Mouse (Mus musculus) embryonic facial prominence, embryonic 11.5 days (tissue): ENCODE data around the gene Maats1. TPM values are rescaled to one million over a fixed set of nuclear protein-coding genes. Genes with fewer than 3 reads are reported as not detected.

Experiments
- ATAC-seq: fragments of 200-750 bp; cut with Nextera tagmentation; replicated peaks from 2 replicates; pipeline ENCODE4 v1.8.0; 2017; ENCODE audit warnings: low read depth; ENCODE audit not compliant: insufficient number of reproducible peaks, low FRiP score, low TSS enrichment
- DNase-seq: peaks from one replicate; pipeline ENCODE4 v3.0.0-alpha.2; 2015; ENCODE audit warnings: low spot score
- H3K27ac ChIP-seq: fragments of 300-500 bp; sonication (generic); replicated peaks from 2 replicates; pipeline ENCODE4 v1.5.1; 2014; ENCODE audit warnings: mild to moderate bottlenecking, low read depth, low read length, control low read depth
- H3K27me3 ChIP-seq: fragments of 300-500 bp; sonication (generic); 2 replicates; pipeline ENCODE4 v1.6.1; 2014; ENCODE audit warnings: mild to moderate bottlenecking, low read length, moderate library complexity, mixed read lengths; ENCODE audit not compliant: control insufficient read depth, insufficient read depth
- H3K36me3 ChIP-seq: fragments of 300-500 bp; sonication (generic); replicated peaks from 2 replicates; pipeline ENCODE4 v1.6.1; 2014; ENCODE audit warnings: low read depth, mild to moderate bottlenecking, low read length, moderate library complexity, mixed read lengths; ENCODE audit not compliant: control insufficient read depth, insufficient read depth
- H3K4me1 ChIP-seq: fragments of 300-500 bp; sonication (generic); 2 replicates; pipeline ENCODE4 v1.6.1; 2014; ENCODE audit warnings: low read length, mixed read lengths; ENCODE audit not compliant: control insufficient read depth, insufficient read depth
- H3K4me2 ChIP-seq: fragments of 300-500 bp; sonication (generic); 2 replicates; pipeline ENCODE4 v1.6.1; 2014; ENCODE audit warnings: low read depth, mild to moderate bottlenecking, control low read depth, low read length, moderate library complexity
- H3K4me3 ChIP-seq: fragments of 300-500 bp; sonication (generic); 2 replicates; pipeline ENCODE4 v1.5.1; 2014; ENCODE audit warnings: low read depth, low read length, control low read depth
- H3K9ac ChIP-seq: fragments of 300-500 bp; sonication (generic); replicated peaks from 2 replicates; pipeline ENCODE4 v1.6.1; 2014; ENCODE audit warnings: mild to moderate bottlenecking, control low read depth, low read length
- H3K9me3 ChIP-seq: fragments of 300-500 bp; sonication (generic); replicated peaks from 2 replicates; pipeline ENCODE4 v1.6.1; 2016; ENCODE audit warnings: mild to moderate bottlenecking, low read length, inconsistent platforms, mixed read lengths; ENCODE audit not compliant: control insufficient read depth
- WGBS: fragments of 180-500 bp; shearing (Covaris S2); extraction: QIAGEN DNeasy Blood & Tissue Kit; methylation state at CpG from one replicate; pipeline ENCODE4 v1.1.7; 2014; 5-methylcytosine and 5-hydroxymethylcytosine counted together
- polyA plus RNA-seq: library from polyadenylated mRNA; unstranded; fragments of >200 nt; fragmentation: Nextera tagmentation; extraction: Ambion mirVana; gene quantifications from 2 replicates; pipeline ENCODE4 v1.2.1, GENCODE M21; 2014

Gene Maats1
- polyA plus RNA-seq, 1 experiment from 2014 or later = 0.13 TPM

- H3K4me1 ChIP-seq = no peaks in the 10 kb centered on the region
- ATAC-seq = no peak
- H3K9me3 ChIP-seq = no peaks in the 10 kb centered on the region
- H3K4me2 ChIP-seq = no peak overlapping the region
- WGBS = 58% methylated on average over 5 of the region's 5 CpGs
- H3K27ac ChIP-seq = no peak overlapping the region
- no peaks in the 10 kb centered on the region for H3K27me3 ChIP-seq
- H3K9ac ChIP-seq = no peak overlapping the region
- H3K36me3 ChIP-seq = no peaks in the 10 kb centered on the region
- DNase-seq = no peak
- H3K4me3 ChIP-seq = no peak overlapping the region
Observed at GRCm38 (mm10) chr16:38295349-38295930, 46.5 kb downstream of the Maats1 start.

GRCm38 (mm10) chr16:38294685-38295348 lies 47.1 kb downstream of the Maats1 start, which contains the start of gene Nr1i2:
Nr1i2 (minus strand) TSS chr16:38294824.
- 66% methylated on average over 7 of the region's 7 CpGs for whole genome bisulfite sequencing
- ATAC-seq (no peak), DNase-seq (no peak)
- Histone ChIP-seq H3K27ac (no peak within 1 kb of the TSS), H3K27me3 (no peaks in the 10 kb centered on the region), H3K9ac (no peak within 1 kb of the TSS), H3K4me2 (no peak within 1 kb of the TSS), H3K36me3 (no peaks in the 10 kb centered on the region), H3K4me1 (no peaks in the 10 kb centered on the region), H3K4me3 (no peak within 1 kb of the TSS), H3K9me3 (no peaks in the 10 kb centered on the region)

GRCm38 (mm10) chr16:38290151-38290550 lies 51.8 kb downstream of the Maats1 start:
- no peak overlapping the region for H3K4me3 ChIP-seq
- no peaks in the 10 kb centered on the region for H3K4me1 ChIP-seq
- no peak for DNase-seq
- H3K9ac ChIP-seq = no peak overlapping the region
- H3K27ac ChIP-seq = no peak overlapping the region
- no peaks in the 10 kb centered on the region for H3K9me3 ChIP-seq
- no peaks in the 10 kb centered on the region for H3K36me3 ChIP-seq
- no peak for ATAC-seq
- H3K4me2 ChIP-seq = no peak overlapping the region
- 77% methylated on average over 2 of the region's 2 CpGs for WGBS
- H3K27me3 ChIP-seq = no peaks in the 10 kb centered on the region

GRCm38 (mm10) chr16:38288851-38289250 lies 53.1 kb downstream of the Maats1 start:
- no peak overlapping the region for H3K4me2 ChIP-seq
- no peak overlapping the region for H3K27ac ChIP-seq
- no peak for DNase-seq
- H3K36me3 ChIP-seq = no peaks in the 10 kb centered on the region
- H3K9me3 ChIP-seq = no peaks in the 10 kb centered on the region
- WGBS = 19% methylated on average over 6 of the region's 6 CpGs
- no peak overlapping the region for H3K9ac ChIP-seq
- H3K4me3 ChIP-seq = no peak overlapping the region
- no peak for ATAC-seq
- H3K27me3 ChIP-seq = no peaks in the 10 kb centered on the region
- no peaks in the 10 kb centered on the region for H3K4me1 ChIP-seq

GRCm38 (mm10) chr16:38287762-38288161 lies 54.2 kb downstream of the Maats1 start:
- Histone ChIP-seq H3K27me3 (no peaks in the 10 kb centered on the region), H3K9ac (no peak overlapping the region), H3K9me3 (no peaks in the 10 kb centered on the region), H3K36me3 (no peaks in the 10 kb centered on the region), H3K4me1 (no peaks in the 10 kb centered on the region), H3K27ac (no peak overlapping the region), H3K4me2 (no peak overlapping the region), H3K4me3 (no peak overlapping the region)
- DNase-seq (no peak), ATAC-seq (no peak)
- 69% methylated on average over 3 of the region's 3 CpGs for WGBS

- Histone ChIP-seq H3K9me3 (no peaks in the 10 kb centered on the region), H3K4me1 (no peaks in the 10 kb centered on the region), H3K27ac (no peak overlapping the region), H3K4me2 (no peak overlapping the region), H3K9ac (no peak overlapping the region), H3K27me3 (no peaks in the 10 kb centered on the region), H3K4me3 (no peak overlapping the region), H3K36me3 (no peaks in the 10 kb centered on the region)
- 59% methylated on average over 6 of the region's 6 CpGs for WGBS
- ATAC-seq (no peak), DNase-seq (no peak)
Observed at GRCm38 (mm10) chr16:38287357-38287756, 54.6 kb downstream of the Maats1 start.

GRCm38 (mm10) chr16:38286541-38286940 lies 55.4 kb downstream of the Maats1 start:
- DNase-seq (no peak), ATAC-seq (no peak)
- Histone ChIP-seq H3K9ac (no peak overlapping the region), H3K4me2 (no peak overlapping the region), H3K4me1 (no peaks in the 10 kb centered on the region), H3K36me3 (no peaks in the 10 kb centered on the region), H3K4me3 (no peak overlapping the region), H3K27me3 (no peaks in the 10 kb centered on the region), H3K27ac (no peak overlapping the region), H3K9me3 (no peaks in the 10 kb centered on the region)
- whole genome bisulfite sequencing = 71% methylated on average over 4 of the region's 4 CpGs

- no peak for DNase-seq
- H3K9me3 ChIP-seq = no peaks in the 10 kb centered on the region
- H3K27ac ChIP-seq = no peak overlapping the region
- ATAC-seq = no peak
- no peaks in the 10 kb centered on the region for H3K27me3 ChIP-seq
- no peak overlapping the region for H3K4me3 ChIP-seq
- no peak overlapping the region for H3K9ac ChIP-seq
- no peaks in the 10 kb centered on the region for H3K36me3 ChIP-seq
- WGBS = 72% methylated on average over 7 of the region's 7 CpGs
- no peak overlapping the region for H3K4me2 ChIP-seq
- no peaks in the 10 kb centered on the region for H3K4me1 ChIP-seq
Observed at GRCm38 (mm10) chr16:38285801-38286200, 56.1 kb downstream of the Maats1 start.
